Comparison of ENCODE assay signal across 14 mouse cellular contexts in the genomic region with DNA sequence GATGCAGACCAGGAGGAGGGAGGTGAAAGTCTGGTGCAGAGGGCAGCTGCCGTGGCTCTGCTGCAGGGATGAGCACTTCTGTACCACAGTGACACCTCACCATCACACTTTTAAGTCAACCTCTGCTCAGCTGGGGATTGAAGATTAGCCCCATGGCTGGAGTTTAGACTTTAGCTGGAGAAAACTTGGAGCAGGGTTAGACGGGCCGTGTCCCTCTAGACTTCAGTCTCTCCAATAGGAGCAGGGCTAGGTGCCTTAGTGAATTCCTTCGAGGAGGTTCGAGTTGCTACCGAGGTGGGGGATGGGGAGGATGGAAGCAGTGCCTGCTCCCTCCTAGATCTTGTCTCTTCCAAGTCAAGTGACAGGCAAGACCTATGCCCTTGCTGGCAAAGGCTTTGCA. TPM values are rescaled to one million over a fixed set of nuclear protein-coding genes. Genes with fewer than 3 reads are reported as not detected.
DNase-seq lines count a peak whose midpoint lies in the region; ATAC-seq and TF ChIP-seq lines count a peak whose summit lies in the region.
"Had no signal": no experiment of that assay in that cellular context is flagged by ENCODE, and none has a peak within 500 bp of the region (broad histone marks: within the 10 kb centered on the region; RNA-seq: fewer than 3 reads in every experiment).

No protein-coding gene starts in this region.

- intact Hi-C loops in heart, postnatal 36 days (cut with DNase I), result loop anchor here (5.0 kb wide), 1 partner anchor 41 kb away; no protein-coding TSS in a partner anchor

- no peaks in the 10 kb centered on the region for H3K27me3 ChIP-seq in lung, postnatal 0 days (replicated peaks; ENCODE audit: insufficient read depth, low read length)
- no peaks in the 10 kb centered on the region for H3K27me3 ChIP-seq in stomach, embryonic 16.5 days (ENCODE audit: control insufficient read depth, insufficient read depth, low read length)
- H3K27me3 ChIP-seq: Patski had no signal

- H3K4me1 ChIP-seq in lung, postnatal 0 days (ENCODE audit: insufficient read depth, low read depth, low read length), result peaks cover 32% of the 10 kb centered on the region
- peaks cover 41% of the 10 kb centered on the region for H3K4me1 ChIP-seq in stomach, embryonic 16.5 days (ENCODE audit: control insufficient read depth, insufficient read depth, low read length)

- H3K36me3 ChIP-seq in lung, postnatal 0 days (ENCODE audit: insufficient read depth, low read length), result no peaks in the 10 kb centered on the region
- H3K36me3 ChIP-seq in stomach, embryonic 16.5 days (ENCODE audit: control insufficient read depth, insufficient read depth, low read length), result no peaks in the 10 kb centered on the region
- H3K36me3 ChIP-seq: hindbrain, embryonic 15.5 days; midbrain, embryonic 13.5 days had no signal

- H3K9ac ChIP-seq in lung, postnatal 0 days (replicated peaks; ENCODE audit: low read depth), result peak overlapping the region; percentile 68
- no peak overlapping the region for H3K9ac ChIP-seq in stomach, embryonic 16.5 days (ENCODE audit: low read length)
- H3K9ac ChIP-seq: hindbrain, embryonic 15.5 days; midbrain, embryonic 13.5 days had no signal

- no peak for TF ChIP-seq EP300 in lung, postnatal 0 days (IDR thresholded peaks at IDR 0.05)

- ATAC-seq in lung, postnatal 0 days, result no peak
- no peak for ATAC-seq in stomach, embryonic 16.5 days (ENCODE audit: insufficient read depth, low FRiP score)
- ATAC-seq: midbrain, embryonic 13.5 days; Patski had no signal

- peak overlapping the region; percentile 82 for H3K27ac ChIP-seq in lung, postnatal 0 days (ENCODE audit: low read length)
- no peak overlapping the region for H3K27ac ChIP-seq in stomach, embryonic 16.5 days (ENCODE audit: low read length)
- H3K27ac ChIP-seq: hindbrain, embryonic 15.5 days; midbrain, embryonic 13.5 days had no signal

- peak overlapping the region; percentile 58 for H3K4me2 ChIP-seq in lung, postnatal 0 days (replicated peaks; ENCODE audit: low read depth, low read length)
- H3K4me2 ChIP-seq in stomach, embryonic 16.5 days (ENCODE audit: low read depth, low read length), result 0 out of 2 replicates have a peak overlapping the region, but pooled peaks have one; percentile 16
- H3K4me2 ChIP-seq: hindbrain, embryonic 15.5 days; midbrain, embryonic 13.5 days had no signal

- H3K9me3 ChIP-seq in lung, postnatal 0 days (ENCODE audit: low read length), result no peaks in the 10 kb centered on the region
- no peaks in the 10 kb centered on the region for H3K9me3 ChIP-seq in stomach, embryonic 16.5 days (replicated peaks; ENCODE audit: control insufficient read depth, low read length)
- H3K9me3 ChIP-seq: hindbrain, embryonic 15.5 days; midbrain, embryonic 13.5 days had no signal

- TF ChIP-seq CTCF in lung, postnatal 0 days (IDR thresholded peaks at IDR 0.05), result no peak

- WGBS in lung, postnatal 0 days, result 28% methylated on average over 6 of the region's 6 CpGs
- WGBS in stomach, embryonic 16.5 days, result 50% methylated on average over 6 of the region's 6 CpGs

- H3K4me3 ChIP-seq in lung, postnatal 0 days (ENCODE audit: low read depth, low read length), result peak overlapping the region; percentile 47
- H3K4me3 ChIP-seq in stomach, embryonic 16.5 days (replicated peaks; ENCODE audit: low read length), result no peak overlapping the region
- H3K4me3 ChIP-seq: hindbrain, embryonic 15.5 days; midbrain, embryonic 13.5 days had no signal

- DNase-seq in heart, adult 11 months, result peak; percentile 93
- DNase-seq in heart, postnatal 36 days, result no peak
- no peak for DNase-seq in lung, postnatal 0 days (ENCODE audit: low spot score)
- no peak for DNase-seq in lung, adult 18-20 months
- DNase-seq in kidney, postnatal 25 days, result peak; percentile 89 to 95
- no peak for DNase-seq in thymus, postnatal 0 days (ENCODE audit: low spot score)
- DNase-seq in embryo, embryonic 11 days, result no peak
- DNase-seq: adrenal gland, postnatal 25 days; cerebellum, postnatal 14 days had no signal

RNA-seq across cellular contexts. Expression of gene Aqp1, which starts 1.8 kb away (rescaled TPM):
- 100 to 1,000 TPM; 360 to 594 TPM for total RNA-seq in heart, postnatal 36 days (2021)
- polyA plus RNA-seq in lung, postnatal 0 days (2015; fragmentation: Nextera tagmentation; extraction: Ambion mirVana), result 514 and 711 TPM in 2 replicates
- 24.1 and 25.3 TPM in 2 replicates for polyA plus RNA-seq in stomach, embryonic 16.5 days (2015; fragmentation: Nextera tagmentation; extraction: Ambion mirVana)
- 45.1 and 51.8 TPM in 2 replicates for polyA plus RNA-seq in thymus, postnatal 0 days (2015; fragmentation: Nextera tagmentation; extraction: Ambion mirVana)

RNA-seq across cellular contexts. Expression of gene Ghrhr, which starts 38.0 kb away (rescaled TPM):
- not detected for total RNA-seq in heart, postnatal 36 days (2021)
- polyA plus RNA-seq in lung, postnatal 0 days (2015; fragmentation: Nextera tagmentation; extraction: Ambion mirVana), result 0.12 TPM in 1 of 2 replicates, not detected in the other
- polyA plus RNA-seq in stomach, embryonic 16.5 days (2015; fragmentation: Nextera tagmentation; extraction: Ambion mirVana), result 0.17 TPM in 1 of 2 replicates, not detected in the other
- 0.10 TPM in 2 replicates for polyA plus RNA-seq in thymus, postnatal 0 days (2015; fragmentation: Nextera tagmentation; extraction: Ambion mirVana)
- total RNA-seq: adrenal gland, postnatal 25 days; left cerebral cortex, adult 8-10 months had no signal
- polyA plus RNA-seq: hindbrain, embryonic 15.5 days; midbrain, embryonic 13.5 days had no signal

Comparison
In these comparisons a context has a peak if more than half of its experiments do, and no peak if none do; other contexts are left out.
1. DNase-seq: peak in heart, adult 11 months (single experiment) and kidney, postnatal 25 days (2 of 2); none in heart, postnatal 36 days (0 of 2), lung, postnatal 0 days (single experiment), lung, adult 18-20 months (0 of 2), thymus, postnatal 0 days (single experiment) and embryo, embryonic 11 days (single experiment).